Mouse (Mus musculus): ENCODE measurements around the gene Rtkn2. TPM values are rescaled to one million over a fixed set of nuclear protein-coding genes. Genes with fewer than 3 reads are reported as not detected.

Gene Rtkn2
- polyA plus RNA-seq, 1 experiment from 2014 or later = 6.5 TPM

DNA sequence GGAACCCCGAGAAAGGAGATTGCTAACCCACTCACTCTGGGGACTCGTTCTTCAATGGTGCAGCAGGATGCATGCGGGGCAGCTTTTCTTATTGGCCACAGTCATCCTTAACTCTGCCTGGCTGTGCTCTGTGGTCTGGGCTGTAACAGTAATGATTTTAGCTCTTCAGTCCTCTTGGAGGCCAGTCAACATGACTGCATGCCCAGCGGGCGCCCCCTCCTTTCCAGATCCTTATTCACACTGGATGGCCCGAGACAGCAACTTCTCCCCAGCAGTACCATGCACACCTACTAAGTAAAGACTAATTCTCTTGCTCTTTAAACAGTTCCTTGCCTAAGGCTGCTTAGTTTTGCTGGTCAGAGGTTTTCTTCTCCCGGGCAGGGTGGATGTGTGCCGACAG lies 4.4 kb downstream of the Rtkn2 start:
- Histone ChIP-seq H3K9ac (ENCODE audit: low read length) (no peak overlapping the region), H3K36me3 (ENCODE audit: control insufficient read depth, insufficient read depth, low read length) (no peaks in the 10 kb centered on the region), H3K4me1 (ENCODE audit: control insufficient read depth, insufficient read depth, low read length) (no peaks in the 10 kb centered on the region), H3K27me3 (ENCODE audit: control insufficient read depth, insufficient read depth, low read length) (no peaks in the 10 kb centered on the region), H3K4me3 (replicated peaks; ENCODE audit: low read length) (no peak overlapping the region), H3K27ac (ENCODE audit: low read length) (no peak overlapping the region), H3K9me3 (replicated peaks; ENCODE audit: control insufficient read depth, low read length) (no peaks in the 10 kb centered on the region), H3K4me2 (ENCODE audit: low read depth, low read length) (no peak overlapping the region)
- WGBS = 93% methylated on average over 8 of the region's 8 CpGs
- no peak for ATAC-seq (ENCODE audit: insufficient read depth, low FRiP score)

DNA sequence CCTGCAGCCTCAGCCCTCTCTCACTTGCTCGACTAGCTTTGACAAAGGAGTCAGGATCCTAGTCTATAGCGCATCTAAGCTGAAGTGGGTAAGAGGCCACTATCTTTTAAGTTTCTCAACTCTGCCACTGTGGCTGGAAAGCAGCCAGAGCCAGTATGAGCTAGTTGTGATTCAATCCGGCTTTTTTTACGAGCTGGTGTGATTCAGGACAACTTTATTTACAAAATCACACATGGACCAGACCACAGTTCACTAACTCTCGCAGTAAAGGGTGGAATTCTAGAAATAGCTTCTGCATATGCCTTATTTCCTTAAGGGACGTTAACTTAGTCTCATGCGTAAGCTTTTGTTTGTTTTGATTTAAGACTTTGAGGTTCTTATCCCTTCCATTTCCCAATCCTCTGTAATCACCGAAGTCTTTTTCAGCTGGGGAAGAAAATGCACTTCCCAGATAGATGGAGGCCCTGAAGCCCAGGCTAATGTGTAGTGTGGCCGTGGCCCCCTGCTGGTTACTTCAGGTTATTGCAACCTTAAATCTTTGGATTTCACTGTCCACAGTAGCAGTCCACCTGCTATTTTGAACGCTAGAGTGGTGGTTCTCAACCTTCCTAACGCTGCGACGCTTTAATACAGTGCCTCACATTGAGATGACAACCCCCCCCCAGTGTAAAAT lies 5.0 kb downstream of the Rtkn2 start:
- Histone ChIP-seq H3K27ac (ENCODE audit: low read length) (no peak overlapping the region), H3K4me2 (ENCODE audit: low read depth, low read length) (no peak overlapping the region), H3K4me1 (ENCODE audit: control insufficient read depth, insufficient read depth, low read length) (no peaks in the 10 kb centered on the region), H3K4me3 (replicated peaks; ENCODE audit: low read length) (no peak overlapping the region), H3K27me3 (ENCODE audit: control insufficient read depth, insufficient read depth, low read length) (no peaks in the 10 kb centered on the region), H3K9me3 (replicated peaks; ENCODE audit: control insufficient read depth, low read length) (no peaks in the 10 kb centered on the region), H3K9ac (ENCODE audit: low read length) (no peak overlapping the region), H3K36me3 (ENCODE audit: control insufficient read depth, insufficient read depth, low read length) (no peaks in the 10 kb centered on the region)
- 0 out of 2 replicates have a peak, but pooled peaks have one; percentile 66 for ATAC-seq (ENCODE audit: insufficient read depth, low FRiP score)
- 35% methylated on average over 13 of the region's 13 CpGs for WGBS

DNA sequence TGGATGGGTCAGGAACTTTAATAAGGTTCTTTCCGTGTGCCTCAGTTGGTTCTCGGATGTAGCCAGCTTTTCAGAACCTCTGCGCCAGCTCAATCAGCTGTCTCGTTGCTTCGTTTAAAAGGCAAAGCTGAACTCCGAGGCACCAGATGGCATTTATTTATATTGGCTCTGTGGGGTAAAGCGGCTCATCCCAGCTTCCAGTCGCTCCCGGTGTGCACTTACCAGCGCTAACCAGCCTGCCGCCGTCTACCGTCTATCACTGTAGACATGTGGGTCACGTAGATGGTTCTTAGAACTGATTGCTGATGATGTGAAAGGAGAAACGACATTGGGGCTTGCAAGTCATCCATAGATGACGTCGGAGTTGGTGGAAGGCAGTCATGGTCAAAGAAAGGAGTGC lies 5.7 kb downstream of the Rtkn2 start:
- Histone ChIP-seq H3K27me3 (ENCODE audit: control insufficient read depth, insufficient read depth, low read length) (no peaks in the 10 kb centered on the region), H3K9ac (ENCODE audit: low read length) (no peak overlapping the region), H3K9me3 (replicated peaks; ENCODE audit: control insufficient read depth, low read length) (no peaks in the 10 kb centered on the region), H3K4me1 (ENCODE audit: control insufficient read depth, insufficient read depth, low read length) (no peaks in the 10 kb centered on the region), H3K4me3 (replicated peaks; ENCODE audit: low read length) (no peak overlapping the region), H3K4me2 (ENCODE audit: low read depth, low read length) (no peak overlapping the region), H3K36me3 (ENCODE audit: control insufficient read depth, insufficient read depth, low read length) (no peaks in the 10 kb centered on the region), H3K27ac (ENCODE audit: low read length) (no peak overlapping the region)
- ATAC-seq (ENCODE audit: insufficient read depth, low FRiP score) = no peak
- 83% methylated on average over 17 of the region's 17 CpGs for WGBS

DNA sequence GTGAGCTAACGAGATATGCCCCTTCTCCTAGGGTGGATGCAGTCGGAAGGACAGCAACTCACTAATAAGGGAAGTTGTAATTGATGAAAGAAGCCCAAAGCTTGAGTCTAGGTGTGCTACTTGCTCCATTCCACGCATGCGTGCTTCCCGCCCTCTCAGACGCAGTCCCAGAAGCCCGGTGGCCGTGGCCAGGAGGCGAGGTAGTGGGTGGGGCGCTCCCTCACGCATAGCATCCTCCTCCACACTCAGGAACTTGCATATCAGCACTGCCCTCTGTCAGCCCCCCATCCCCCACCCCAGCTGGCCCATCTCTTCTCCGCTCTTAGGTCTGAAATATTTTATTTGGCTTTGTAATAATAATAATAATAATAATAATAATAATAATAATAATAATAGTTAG lies 16.0 kb downstream of the Rtkn2 start:
- ATAC-seq (ENCODE audit: insufficient read depth, low FRiP score) = no peak
- Histone ChIP-seq H3K4me1 (ENCODE audit: control insufficient read depth, insufficient read depth, low read length) (0 out of 2 replicates have a peak, but pooled peaks cover 4% of the 10 kb centered on the region), H3K9me3 (replicated peaks; ENCODE audit: control insufficient read depth, low read length) (0 out of 2 replicates have a peak, but pooled peaks cover 2% of the 10 kb centered on the region), H3K27me3 (ENCODE audit: control insufficient read depth, insufficient read depth, low read length) (no peaks in the 10 kb centered on the region), H3K4me2 (ENCODE audit: low read depth, low read length) (no peak overlapping the region), H3K27ac (ENCODE audit: low read length) (no peak overlapping the region), H3K36me3 (ENCODE audit: control insufficient read depth, insufficient read depth, low read length) (no peaks in the 10 kb centered on the region), H3K4me3 (replicated peaks; ENCODE audit: low read length) (no peak overlapping the region), H3K9ac (ENCODE audit: low read length) (no peak overlapping the region)
- WGBS = 76% methylated on average over 12 of the region's 12 CpGs

DNA sequence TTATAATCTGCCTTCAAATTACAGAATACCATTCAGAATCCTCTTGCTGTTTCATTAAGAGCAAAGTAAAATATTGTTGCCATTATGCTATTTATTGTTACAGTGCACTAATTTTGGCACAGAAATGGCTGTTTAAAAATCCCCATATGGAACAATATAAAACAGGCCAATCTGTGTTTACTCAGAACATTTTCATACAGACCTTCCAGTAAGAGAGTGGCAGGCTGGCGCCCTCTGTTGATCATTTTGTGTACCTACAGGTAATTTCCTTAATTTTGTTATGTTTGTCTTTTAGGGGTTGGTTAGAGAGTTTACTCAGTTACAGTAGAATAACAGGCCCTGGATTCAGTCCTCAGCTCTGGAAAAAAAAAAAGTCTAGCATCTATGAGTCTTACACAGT lies 16.8 kb downstream of the Rtkn2 start:
- Histone ChIP-seq H3K36me3 (ENCODE audit: control insufficient read depth, insufficient read depth, low read length) (no peaks in the 10 kb centered on the region), H3K27me3 (ENCODE audit: control insufficient read depth, insufficient read depth, low read length) (no peaks in the 10 kb centered on the region), H3K9ac (ENCODE audit: low read length) (no peak overlapping the region), H3K4me2 (ENCODE audit: low read depth, low read length) (no peak overlapping the region), H3K4me1 (ENCODE audit: control insufficient read depth, insufficient read depth, low read length) (0 out of 2 replicates have a peak, but pooled peaks cover 4% of the 10 kb centered on the region), H3K9me3 (replicated peaks; ENCODE audit: control insufficient read depth, low read length) (0 out of 2 replicates have a peak, but pooled peaks cover 2% of the 10 kb centered on the region), H3K4me3 (replicated peaks; ENCODE audit: low read length) (no peak overlapping the region), H3K27ac (ENCODE audit: low read length) (no peak overlapping the region)
- WGBS = 4% methylated on average over 1 of the region's 1 CpGs
- no peak for ATAC-seq (ENCODE audit: insufficient read depth, low FRiP score)

DNA sequence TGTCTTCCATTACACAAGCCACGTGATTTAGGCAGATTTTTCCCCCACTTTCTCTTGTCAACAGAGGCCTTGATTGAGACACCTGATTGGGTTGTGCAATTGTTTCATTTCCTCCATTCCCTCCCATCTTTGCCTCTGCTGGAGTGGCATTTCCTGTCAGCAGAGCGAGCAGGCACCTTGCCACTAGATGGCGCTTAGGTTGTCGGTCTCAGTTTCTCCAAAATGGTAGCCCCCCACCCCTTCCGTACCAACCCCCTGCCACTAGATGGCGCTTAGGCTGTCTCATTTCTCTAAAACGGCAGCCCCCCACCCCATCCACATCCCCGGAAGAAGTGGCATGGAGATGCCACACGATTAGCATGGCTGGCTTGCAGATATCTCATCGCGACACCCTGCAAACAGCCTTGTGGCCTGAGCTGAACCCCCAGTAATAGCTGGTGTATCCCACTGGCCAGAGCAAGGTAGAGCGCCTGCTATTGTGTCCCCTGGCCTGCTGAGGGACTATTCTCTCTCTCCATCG lies 18.8 kb downstream of the Rtkn2 start:
- H3K4me1 ChIP-seq (ENCODE audit: control insufficient read depth, insufficient read depth, low read length) = 0 out of 2 replicates have a peak, but pooled peaks cover 4% of the 10 kb centered on the region
- WGBS = 42% methylated on average over 13 of the region's 13 CpGs
- no peak overlapping the region for H3K9ac ChIP-seq (ENCODE audit: low read length)
- H3K36me3 ChIP-seq (ENCODE audit: control insufficient read depth, insufficient read depth, low read length) = no peaks in the 10 kb centered on the region
- no peak overlapping the region for H3K27ac ChIP-seq (ENCODE audit: low read length)
- no peak for ATAC-seq (ENCODE audit: insufficient read depth, low FRiP score)
- no peak overlapping the region for H3K4me2 ChIP-seq (ENCODE audit: low read depth, low read length)
- H3K27me3 ChIP-seq (ENCODE audit: control insufficient read depth, insufficient read depth, low read length) = no peaks in the 10 kb centered on the region
- H3K9me3 ChIP-seq (replicated peaks; ENCODE audit: control insufficient read depth, low read length) = no peaks in the 10 kb centered on the region
- no peak overlapping the region for H3K4me3 ChIP-seq (replicated peaks; ENCODE audit: low read length)

DNA sequence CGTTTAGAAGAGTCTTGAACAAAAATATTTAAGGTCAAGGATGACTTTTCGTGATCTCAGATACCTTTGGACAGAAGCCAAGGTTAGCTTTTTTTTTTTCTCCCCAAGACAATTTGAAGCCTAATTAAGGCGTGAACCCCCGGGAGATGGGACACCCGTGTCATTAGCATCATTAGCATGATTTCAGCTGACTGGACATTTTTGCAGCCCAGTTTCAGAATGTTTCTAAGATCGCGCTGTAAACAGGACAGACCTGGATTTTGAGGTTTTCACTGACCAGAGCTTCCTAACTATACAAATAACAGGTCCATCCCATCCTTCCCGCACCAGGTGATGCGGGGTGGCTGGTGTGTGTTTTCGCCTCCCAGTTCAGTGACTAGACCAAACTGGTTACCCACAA lies 19.8 kb downstream of the Rtkn2 start:
- Histone ChIP-seq H3K36me3 (ENCODE audit: control insufficient read depth, insufficient read depth, low read length) (no peaks in the 10 kb centered on the region), H3K4me3 (replicated peaks; ENCODE audit: low read length) (no peak overlapping the region), H3K27me3 (ENCODE audit: control insufficient read depth, insufficient read depth, low read length) (no peaks in the 10 kb centered on the region), H3K4me2 (ENCODE audit: low read depth, low read length) (no peak overlapping the region), H3K9me3 (replicated peaks; ENCODE audit: control insufficient read depth, low read length) (no peaks in the 10 kb centered on the region), H3K4me1 (ENCODE audit: control insufficient read depth, insufficient read depth, low read length) (0 out of 2 replicates have a peak, but pooled peaks cover 4% of the 10 kb centered on the region), H3K27ac (ENCODE audit: low read length) (no peak overlapping the region), H3K9ac (ENCODE audit: low read length) (no peak overlapping the region)
- 84% methylated on average over 10 of the region's 10 CpGs for WGBS
- no peak for ATAC-seq (ENCODE audit: insufficient read depth, low FRiP score)

DNA sequence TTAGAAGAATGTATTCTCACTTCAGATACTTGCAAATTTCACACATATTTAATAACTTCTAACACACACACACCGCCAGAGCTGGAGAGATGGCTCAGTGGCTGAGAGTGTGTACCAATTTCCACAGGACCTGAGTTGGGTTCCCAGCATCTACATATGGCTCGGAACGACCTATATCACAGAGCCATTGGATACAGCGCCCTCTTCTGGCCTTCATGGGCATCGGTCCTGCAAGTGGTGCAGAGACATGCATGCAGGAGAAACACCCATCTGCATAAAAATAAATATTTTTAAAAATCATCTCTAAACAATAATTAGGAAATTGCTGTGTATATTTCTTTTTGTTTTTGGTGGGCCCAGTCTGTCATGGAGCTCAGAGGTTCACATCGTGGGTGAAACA lies 22.1 kb downstream of the Rtkn2 start:
- H3K4me2 ChIP-seq (ENCODE audit: low read depth, low read length) = no peak overlapping the region
- WGBS = 88% methylated on average over 6 of the region's 6 CpGs
- no peak overlapping the region for H3K9ac ChIP-seq (ENCODE audit: low read length)
- peaks cover 8% of the 10 kb centered on the region; the same call in 1 of the 2 replicates for H3K4me1 ChIP-seq (ENCODE audit: control insufficient read depth, insufficient read depth, low read length)
- H3K27ac ChIP-seq (ENCODE audit: low read length) = no peak overlapping the region
- no peak overlapping the region for H3K4me3 ChIP-seq (replicated peaks; ENCODE audit: low read length)
- no peaks in the 10 kb centered on the region for H3K9me3 ChIP-seq (replicated peaks; ENCODE audit: control insufficient read depth, low read length)
- no peaks in the 10 kb centered on the region for H3K36me3 ChIP-seq (ENCODE audit: control insufficient read depth, insufficient read depth, low read length)
- no peaks in the 10 kb centered on the region for H3K27me3 ChIP-seq (ENCODE audit: control insufficient read depth, insufficient read depth, low read length)
- ATAC-seq (ENCODE audit: insufficient read depth, low FRiP score) = no peak

DNA sequence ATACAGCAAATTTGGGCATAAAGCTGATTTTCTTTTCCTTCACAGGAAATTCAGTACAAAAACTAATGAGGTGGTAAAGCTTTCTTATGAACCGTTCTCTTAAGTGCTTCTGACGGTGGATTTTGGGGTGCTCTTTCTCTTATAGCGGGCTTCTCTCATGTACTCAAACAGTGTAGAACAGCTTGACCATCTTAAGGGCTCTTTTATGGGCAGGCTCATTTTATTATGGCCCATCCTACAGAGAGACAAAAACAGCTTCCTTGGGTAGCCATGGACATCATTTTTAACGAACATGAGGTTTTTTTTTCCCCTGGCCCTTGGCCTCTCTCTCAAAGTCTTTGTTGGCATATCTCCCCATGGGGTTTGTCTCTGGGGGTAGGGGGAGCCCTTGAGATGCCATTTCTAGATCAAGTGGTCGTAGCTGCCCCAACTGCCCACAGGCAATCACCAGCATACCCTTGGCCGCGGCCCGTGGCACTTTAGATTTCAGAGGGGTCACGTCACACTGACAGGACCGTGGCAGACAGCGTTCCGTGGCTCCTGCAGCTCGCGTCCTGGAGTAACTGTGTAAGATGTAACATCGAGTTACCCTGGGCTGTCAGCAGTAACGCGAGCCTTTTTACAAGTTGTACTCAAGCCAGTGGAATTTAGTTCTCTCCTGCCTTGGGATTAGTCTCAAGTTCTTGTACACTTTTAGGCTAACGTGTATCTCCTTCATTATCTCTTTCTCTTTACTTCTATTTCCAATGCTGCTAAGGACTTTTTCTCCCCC lies 24.5 kb downstream of the Rtkn2 start:
- H3K9ac ChIP-seq (ENCODE audit: low read length) = no peak overlapping the region
- no peak overlapping the region for H3K4me2 ChIP-seq (ENCODE audit: low read depth, low read length)
- H3K27me3 ChIP-seq (ENCODE audit: control insufficient read depth, insufficient read depth, low read length) = no peaks in the 10 kb centered on the region
- peaks cover 8% of the 10 kb centered on the region; the same call in 1 of the 2 replicates for H3K4me1 ChIP-seq (ENCODE audit: control insufficient read depth, insufficient read depth, low read length)
- 61% methylated on average over 18 of the region's 18 CpGs for WGBS
- H3K27ac ChIP-seq (ENCODE audit: low read length) = peak overlapping the region; percentile 68
- no peaks in the 10 kb centered on the region; the same call in 1 of the 2 replicates for H3K9me3 ChIP-seq (replicated peaks; ENCODE audit: control insufficient read depth, low read length)
- no peaks in the 10 kb centered on the region for H3K36me3 ChIP-seq (ENCODE audit: control insufficient read depth, insufficient read depth, low read length)
- ATAC-seq (ENCODE audit: insufficient read depth, low FRiP score) = no peak
- no peak overlapping the region for H3K4me3 ChIP-seq (replicated peaks; ENCODE audit: low read length)

Measured in stomach, embryonic 16.5 days (tissue).